Mouse (Mus musculus) midbrain, embryonic 14.5 days (tissue): ENCODE data around the gene Map3k13. TPM values are rescaled to one million over a fixed set of nuclear protein-coding genes. Genes with fewer than 3 reads are reported as not detected.
A peak's percentile ranks its signal among the peaks of the same experiment; 100 is the strongest.

Source experiments
- ATAC-seq: fragments of 200-750 bp; cut with Nextera tagmentation; 2 replicates; pipeline ENCODE4 v1.8.0; 2017; ENCODE audit warnings: moderate number of reproducible peaks, moderate library complexity; ENCODE audit not compliant: low FRiP score, low TSS enrichment
- DNase-seq: peaks from one replicate; pipeline ENCODE4 v3.0.0-alpha.2; 2015
- H3K27ac ChIP-seq: fragments of 300-500 bp; sonication (generic); replicated peaks from 2 replicates; pipeline ENCODE4 v1.5.1; 2014; ENCODE audit warnings: mild to moderate bottlenecking, low read depth, low read length, moderate library complexity
- H3K27me3 ChIP-seq: fragments of 300-500 bp; sonication (generic); 2 replicates; pipeline ENCODE4 v1.6.1; 2014; ENCODE audit warnings: low read length, control low read depth, mixed read lengths; ENCODE audit not compliant: control insufficient read depth, insufficient read depth
- H3K36me3 ChIP-seq: fragments of 300-500 bp; sonication (generic); 2 replicates; pipeline ENCODE4 v1.6.1; 2014; ENCODE audit warnings: low read length, control low read depth; ENCODE audit not compliant: control insufficient read depth, insufficient read depth
- H3K4me1 ChIP-seq: fragments of 300-500 bp; sonication (generic); 2 replicates; pipeline ENCODE4 v1.6.1; 2014; ENCODE audit warnings: mild to moderate bottlenecking, antibody characterized with exemption, low read length, control low read depth; ENCODE audit not compliant: control insufficient read depth, insufficient read depth
- H3K4me2 ChIP-seq: fragments of 300-500 bp; sonication (generic); 2 replicates; pipeline ENCODE4 v1.6.1; 2014; ENCODE audit warnings: mild to moderate bottlenecking, low read length, moderate library complexity
- H3K4me3 ChIP-seq: fragments of 300-500 bp; sonication (generic); replicated peaks from 2 replicates; pipeline ENCODE4 v1.5.1; 2014; ENCODE audit warnings: low read depth, low read length
- H3K9ac ChIP-seq: fragments of 300-500 bp; sonication (generic); replicated peaks from 2 replicates; pipeline ENCODE4 v1.6.1; 2014; ENCODE audit warnings: mild to moderate bottlenecking, low read length, moderate library complexity
- H3K9me3 ChIP-seq: fragments of 300-500 bp; sonication (generic); 2 replicates; pipeline ENCODE4 v1.6.1; 2016; ENCODE audit warnings: low read length, control low read depth, mixed read lengths; ENCODE audit not compliant: control insufficient read depth
- WGBS: fragments of 180-500 bp; shearing (Covaris S2); extraction: QIAGEN DNeasy Blood & Tissue Kit; methylation state at CpG from one replicate; pipeline ENCODE4 v1.1.7; 2014; 5-methylcytosine and 5-hydroxymethylcytosine counted together
- polyA plus RNA-seq: library from polyadenylated mRNA; unstranded; fragments of >200 nt; fragmentation: Nextera tagmentation; extraction: Ambion mirVana; gene quantifications from 2 replicates; pipeline ENCODE4 v1.2.1, GENCODE M21; 2014

Gene Map3k13
- polyA plus RNA-seq, 1 experiment from 2014 or later: 9.3 TPM

DNA sequence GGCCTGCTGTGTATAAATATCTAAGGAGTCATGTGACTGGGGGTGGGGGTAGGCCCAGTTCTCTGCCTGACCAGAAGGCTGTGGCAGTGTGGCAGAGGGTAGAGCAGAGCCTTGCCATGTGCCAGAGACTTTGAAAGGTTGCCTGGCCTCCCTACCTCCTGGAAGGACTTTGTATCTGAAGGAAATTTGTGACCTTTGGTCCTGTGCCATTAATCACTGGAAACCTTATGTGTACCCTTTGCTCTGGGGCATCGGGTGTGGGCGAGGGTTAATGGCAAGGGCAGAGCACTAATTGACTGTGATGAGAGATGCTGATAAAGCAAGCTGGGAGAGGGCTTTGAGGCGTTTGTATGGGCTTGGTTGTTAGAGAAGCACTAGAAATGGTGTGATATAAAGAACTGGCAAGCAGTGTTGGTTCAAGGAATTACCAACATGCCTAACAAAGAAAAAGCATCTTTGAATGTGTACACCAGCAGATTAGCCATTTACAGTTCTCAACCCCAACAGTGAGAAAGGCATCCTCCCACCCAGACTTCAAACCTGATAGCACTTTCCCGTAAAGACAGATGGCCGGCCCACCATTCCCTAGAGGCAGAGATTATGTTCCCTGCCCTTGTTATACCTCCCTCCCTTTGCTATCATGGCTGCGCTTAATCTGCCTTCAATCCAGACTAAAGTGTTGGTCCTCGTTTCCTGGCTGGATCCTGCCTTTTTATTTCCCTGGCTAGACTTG, 71.3 kb downstream of the Map3k13 start:
- H3K4me1 ChIP-seq: peaks cover 37% of the 10 kb centered on the region
- peak; percentile 59 for DNase-seq
- H3K4me2 ChIP-seq: peak overlapping the region; percentile 28
- H3K4me3 ChIP-seq: no peak overlapping the region
- H3K9ac ChIP-seq: peak overlapping the region; percentile 10; the same call in 1 of the 2 replicates
- H3K9me3 ChIP-seq: 0 out of 2 replicates have a peak, but pooled peaks cover 2% of the 10 kb centered on the region
- 27% methylated on average over 7 of the region's 7 CpGs for WGBS
- no peaks in the 10 kb centered on the region for H3K36me3 ChIP-seq
- ATAC-seq: no peak
- no peaks in the 10 kb centered on the region for H3K27me3 ChIP-seq
- peak overlapping the region; percentile 70 for H3K27ac ChIP-seq

DNA sequence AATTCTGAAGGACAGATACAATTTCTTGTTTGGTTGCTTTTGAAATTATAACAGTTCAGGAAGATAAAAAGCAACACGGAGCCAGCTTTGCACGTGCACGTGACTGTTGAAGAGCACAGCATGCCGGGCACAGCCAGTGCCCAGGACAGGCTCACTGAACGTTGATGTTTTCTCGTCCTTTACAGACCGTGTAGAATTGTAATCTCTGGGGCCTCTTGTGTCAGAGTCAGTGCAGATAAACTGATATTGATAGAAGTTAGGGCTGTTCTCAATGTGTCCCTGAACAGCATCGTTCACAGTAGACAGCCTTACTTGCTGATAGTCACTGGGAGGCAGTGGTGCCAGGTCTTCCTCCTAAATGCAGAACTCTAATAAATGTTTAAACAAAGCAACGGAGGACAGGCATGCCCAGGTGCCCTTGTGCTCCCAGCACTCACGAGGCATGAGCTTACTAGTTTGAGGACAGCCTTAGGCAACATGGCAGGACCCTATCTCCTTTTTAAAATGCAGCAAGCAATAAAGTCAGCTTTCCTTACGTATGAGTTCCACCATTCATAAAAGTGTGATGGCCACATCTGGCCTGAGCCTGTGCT, 71.9 kb downstream of the Map3k13 start:
- Histone ChIP-seq H3K9me3 (0 out of 2 replicates have a peak, but pooled peaks cover 2% of the 10 kb centered on the region), H3K27ac (peak overlapping the region; percentile 70), H3K4me3 (no peak overlapping the region), H3K9ac (peak overlapping the region; percentile 10; the same call in 1 of the 2 replicates), H3K27me3 (no peaks in the 10 kb centered on the region), H3K4me1 (peaks cover 39% of the 10 kb centered on the region), H3K36me3 (no peaks in the 10 kb centered on the region), H3K4me2 (peak overlapping the region; percentile 28)
- ATAC-seq (no peak), DNase-seq (peak; percentile 43)
- WGBS: 39% methylated on average over 11 of the region's 11 CpGs

DNA sequence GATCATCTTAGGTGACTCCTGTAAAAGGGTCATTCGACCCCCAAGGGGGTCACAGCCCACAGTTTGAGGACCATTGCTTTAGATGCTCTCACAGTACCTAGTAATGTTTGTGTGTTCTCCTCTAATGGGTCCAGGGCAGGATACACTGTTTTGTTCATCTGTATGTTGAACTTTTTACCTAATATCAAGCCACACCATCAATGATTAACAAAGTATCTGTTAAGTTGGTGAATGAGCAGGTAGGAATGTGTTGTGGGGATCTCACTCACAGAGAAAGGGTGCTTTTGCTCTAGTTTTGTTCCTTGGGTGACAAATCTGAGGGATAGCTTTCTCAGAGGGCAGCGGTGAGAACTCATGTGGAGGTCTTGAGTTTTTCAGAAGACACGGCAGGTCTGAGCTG, 73.6 kb downstream of the Map3k13 start:
- Histone ChIP-seq H3K4me1 (peaks cover 39% of the 10 kb centered on the region), H3K36me3 (no peaks in the 10 kb centered on the region), H3K27ac (no peak overlapping the region), H3K4me2 (no peak overlapping the region), H3K4me3 (no peak overlapping the region), H3K27me3 (no peaks in the 10 kb centered on the region), H3K9ac (no peak overlapping the region), H3K9me3 (no peaks in the 10 kb centered on the region)
- WGBS: 86% methylated on average over 3 of the region's 3 CpGs
- ATAC-seq (no peak), DNase-seq (no peak)

DNA sequence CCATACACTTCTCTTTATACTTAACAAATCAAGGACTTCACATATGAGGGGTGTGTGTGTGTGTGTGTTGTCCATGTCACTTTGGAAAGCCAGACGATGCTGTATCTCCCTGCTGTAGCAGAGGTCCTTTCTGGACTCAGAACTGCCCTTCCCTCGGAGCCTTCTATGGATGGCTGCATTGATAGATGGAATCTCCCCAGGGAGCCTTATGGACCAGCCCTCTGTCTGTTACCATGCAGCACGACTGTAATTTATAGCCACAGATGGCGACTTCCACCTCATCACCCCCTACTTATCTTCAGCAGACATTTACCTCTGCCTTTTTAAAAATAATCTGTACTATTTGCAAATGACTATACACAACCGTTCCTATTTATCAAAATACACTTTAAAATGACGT, 74.5 kb downstream of the Map3k13 start:
- no peak overlapping the region for H3K9ac ChIP-seq
- H3K4me3 ChIP-seq: no peak overlapping the region
- H3K27me3 ChIP-seq: no peaks in the 10 kb centered on the region
- no peaks in the 10 kb centered on the region for H3K9me3 ChIP-seq
- H3K4me1 ChIP-seq: peaks cover 39% of the 10 kb centered on the region
- WGBS: 39% methylated on average over 6 of the region's 6 CpGs
- no peak overlapping the region for H3K4me2 ChIP-seq
- DNase-seq (no peak), ATAC-seq (no peak)
- H3K27ac ChIP-seq: 0 out of 2 replicates have a peak overlapping the region, but pooled peaks have one; percentile 16
- no peaks in the 10 kb centered on the region for H3K36me3 ChIP-seq

DNA sequence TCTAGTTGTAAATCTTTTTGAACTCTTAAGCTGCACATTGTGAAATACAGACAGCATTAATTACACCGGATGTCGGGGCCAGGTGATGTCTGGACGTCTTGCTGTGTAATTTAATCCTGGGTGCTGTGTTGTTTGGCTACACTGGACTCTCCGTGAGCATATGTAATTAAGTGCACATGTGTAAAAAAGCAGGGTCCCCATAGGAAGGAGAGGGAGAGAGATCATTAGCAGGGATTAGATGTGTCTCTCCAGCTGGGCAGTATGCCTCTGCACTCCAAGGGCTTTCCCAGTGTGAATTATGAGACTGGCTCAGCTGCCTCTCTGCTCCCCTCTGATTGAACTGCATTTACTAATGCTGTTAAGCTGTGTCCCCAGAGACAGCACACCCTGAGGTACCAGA, 75.7 kb downstream of the Map3k13 start:
- 9% methylated on average over 4 of the region's 4 CpGs for WGBS
- peak; percentile 76 for DNase-seq
- ATAC-seq: peak; percentile 82
- Histone ChIP-seq H3K27ac (peak overlapping the region; percentile 62), H3K9me3 (no peaks in the 10 kb centered on the region), H3K4me2 (peak overlapping the region; percentile 11; the same call in 1 of the 2 replicates), H3K4me1 (peaks cover 39% of the 10 kb centered on the region), H3K9ac (0 out of 2 replicates have a peak overlapping the region, but pooled peaks have one; percentile 21), H3K36me3 (no peaks in the 10 kb centered on the region), H3K4me3 (no peak overlapping the region), H3K27me3 (no peaks in the 10 kb centered on the region)

DNA sequence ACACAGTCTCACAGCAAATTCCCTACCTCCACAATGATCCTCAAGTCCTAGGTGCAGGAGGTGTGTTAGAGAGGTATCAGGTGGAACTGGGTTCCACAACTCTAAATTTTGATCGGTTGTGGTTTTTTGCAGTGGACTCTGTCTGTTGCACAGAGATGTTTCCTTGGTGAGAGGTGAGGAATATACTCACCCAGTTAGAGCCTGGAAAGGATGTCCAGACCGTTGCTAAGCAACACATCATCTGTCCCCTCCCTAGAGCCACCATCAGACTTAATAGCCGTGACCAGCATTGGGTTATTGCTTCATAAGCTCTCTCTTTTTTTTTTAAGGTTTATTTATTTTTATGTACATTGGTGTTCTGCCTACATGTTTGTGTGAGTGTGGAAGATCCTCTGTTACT, 83.6 kb downstream of the Map3k13 start:
- 82% methylated on average over 3 of the region's 3 CpGs for WGBS
- H3K36me3 ChIP-seq: no peaks in the 10 kb centered on the region
- H3K4me2 ChIP-seq: no peak overlapping the region
- no peaks in the 10 kb centered on the region for H3K9me3 ChIP-seq
- DNase-seq: no peak
- H3K4me3 ChIP-seq: no peak overlapping the region
- H3K27me3 ChIP-seq: no peaks in the 10 kb centered on the region
- no peak for ATAC-seq
- no peak overlapping the region for H3K27ac ChIP-seq
- peaks cover 27% of the 10 kb centered on the region for H3K4me1 ChIP-seq
- no peak overlapping the region for H3K9ac ChIP-seq

DNA sequence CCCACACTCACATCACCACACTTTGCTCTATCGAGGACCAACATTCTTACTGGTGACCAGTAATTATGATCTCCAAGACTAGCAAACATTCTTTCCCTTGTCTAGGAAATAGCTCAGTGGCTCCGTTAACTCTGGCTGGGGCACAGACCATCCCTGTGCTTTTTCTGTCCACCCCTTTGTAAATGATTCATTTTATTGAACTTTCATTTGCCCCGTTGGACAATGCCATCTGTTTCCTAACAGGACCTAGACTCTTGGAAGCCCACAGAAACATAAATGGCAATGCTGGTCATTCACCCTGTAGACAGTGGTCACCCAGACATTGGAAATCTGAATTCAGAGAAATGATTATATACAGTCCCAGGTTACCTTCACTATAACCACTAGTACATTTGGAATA, 84.7 kb downstream of the Map3k13 start:
- DNase-seq (no peak), ATAC-seq (no peak)
- WGBS: 89% methylated on average over 3 of the region's 3 CpGs
- Histone ChIP-seq H3K4me2 (no peak overlapping the region), H3K27me3 (no peaks in the 10 kb centered on the region), H3K36me3 (no peaks in the 10 kb centered on the region), H3K4me3 (no peak overlapping the region), H3K9me3 (no peaks in the 10 kb centered on the region), H3K4me1 (peaks cover 27% of the 10 kb centered on the region), H3K9ac (no peak overlapping the region), H3K27ac (no peak overlapping the region)

DNA sequence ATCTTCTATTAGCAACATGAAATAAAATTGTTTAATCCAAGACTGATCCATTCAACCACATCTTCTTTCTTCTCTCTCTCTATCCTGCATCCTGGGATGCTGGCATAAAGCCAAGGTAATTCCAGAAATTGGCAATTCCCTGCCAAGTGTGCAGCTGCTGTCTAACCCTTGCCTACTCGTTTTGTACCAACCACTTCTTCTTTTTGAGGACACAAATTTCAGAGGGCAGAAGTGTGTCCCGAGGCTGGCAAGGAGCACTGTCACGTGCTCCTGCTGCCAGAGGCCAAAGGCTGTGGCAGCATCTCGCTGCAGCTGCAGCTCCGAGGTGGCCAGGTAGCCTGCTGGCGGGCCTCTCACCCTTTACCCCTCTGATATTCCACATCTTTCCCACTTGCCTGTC, 87.0 kb downstream of the Map3k13 start:
- H3K9ac ChIP-seq: no peak overlapping the region
- DNase-seq: peak; percentile 83
- WGBS: 28% methylated on average over 6 of the region's 6 CpGs

More for the DNA sequence above, 87.0 kb downstream of the Map3k13 start:
- H3K9me3 ChIP-seq: no peaks in the 10 kb centered on the region
- H3K36me3 ChIP-seq: no peaks in the 10 kb centered on the region
- no peak overlapping the region; the same call in 1 of the 2 replicates for H3K4me2 ChIP-seq
- H3K4me1 ChIP-seq: peaks cover 27% of the 10 kb centered on the region
- H3K27ac ChIP-seq: peak overlapping the region; percentile 80
- peak; percentile 69 for ATAC-seq
- H3K27me3 ChIP-seq: no peaks in the 10 kb centered on the region
- no peak overlapping the region for H3K4me3 ChIP-seq
